Mouse (Mus musculus): ENCODE data around the gene Dab1. TPM values are rescaled to one million over a fixed set of nuclear protein-coding genes. Genes with fewer than 3 reads are reported as not detected.

Dab1 gene
- total and polyA plus RNA-seq, 2 experiments, result 0.02 to 0.09 TPM

DNA sequence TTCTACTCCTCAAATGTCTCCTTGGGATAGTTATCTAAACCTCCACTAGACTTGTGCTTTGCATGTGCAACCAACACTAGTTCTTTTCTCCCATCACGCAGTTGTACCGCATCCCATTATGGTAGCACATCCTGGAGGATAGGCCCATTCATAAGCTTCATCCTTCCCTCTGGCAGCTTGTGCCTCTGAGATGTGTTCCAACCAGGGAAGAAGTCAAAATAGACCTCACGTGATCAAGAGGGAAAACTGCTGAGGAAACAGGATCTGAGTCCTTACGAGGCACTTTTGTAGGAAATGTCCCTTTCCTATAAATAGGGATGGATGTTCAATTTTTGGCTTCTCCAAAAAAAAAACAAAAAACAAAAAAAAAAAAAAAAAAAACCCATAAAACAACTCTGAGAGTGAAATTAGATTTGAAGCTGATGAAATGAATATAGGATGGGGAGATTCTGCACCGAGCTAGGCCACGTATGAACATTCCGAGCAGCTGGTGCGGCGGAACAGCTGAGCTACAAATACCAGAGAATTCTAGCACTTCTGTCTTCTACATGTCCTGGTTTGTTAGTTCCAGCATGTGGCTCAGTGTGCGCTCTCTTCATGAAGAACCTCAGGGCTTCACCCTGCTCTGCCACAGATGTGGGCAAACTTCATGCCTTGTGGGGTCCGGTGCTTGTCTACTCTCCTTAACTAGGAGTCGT is 802.0 kb downstream of the Dab1 start:
- no peak overlapping the region for H3K27ac ChIP-seq (replicated peaks; ENCODE audit: insufficient read depth, low read depth, low read length)
- no peaks in the 10 kb centered on the region for H3K4me1 ChIP-seq (ENCODE audit: control insufficient read depth, insufficient read depth, low read length)
- WGBS, result 92% methylated on average over 12 of the region's 12 CpGs
- no peaks in the 10 kb centered on the region for H3K27me3 ChIP-seq (ENCODE audit: control insufficient read depth, insufficient read depth, low read length)
- no peaks in the 10 kb centered on the region for H3K36me3 ChIP-seq (ENCODE audit: control insufficient read depth, insufficient read depth, low read length)
- no peak for TF ChIP-seq POLR2A (IDR thresholded peaks at IDR 0.05; ENCODE audit: extremely low read depth, insufficient read depth, low read length)
- no peak for TF ChIP-seq CTCF (IDR thresholded peaks at IDR 0.05; ENCODE audit: low read depth, low read length)
- H3K4me3 ChIP-seq (ENCODE audit: insufficient read depth, low read depth, low read length), result no peak overlapping the region
- H3K79me2 ChIP-seq (ENCODE audit: control insufficient read depth, insufficient read depth, low read length), result no peaks in the 10 kb centered on the region
- DNase-seq (ENCODE audit: extremely low read depth, low read depth, low spot score), result no peak
- H3K9ac ChIP-seq (ENCODE audit: low read depth, low read length), result no peak overlapping the region

DNA sequence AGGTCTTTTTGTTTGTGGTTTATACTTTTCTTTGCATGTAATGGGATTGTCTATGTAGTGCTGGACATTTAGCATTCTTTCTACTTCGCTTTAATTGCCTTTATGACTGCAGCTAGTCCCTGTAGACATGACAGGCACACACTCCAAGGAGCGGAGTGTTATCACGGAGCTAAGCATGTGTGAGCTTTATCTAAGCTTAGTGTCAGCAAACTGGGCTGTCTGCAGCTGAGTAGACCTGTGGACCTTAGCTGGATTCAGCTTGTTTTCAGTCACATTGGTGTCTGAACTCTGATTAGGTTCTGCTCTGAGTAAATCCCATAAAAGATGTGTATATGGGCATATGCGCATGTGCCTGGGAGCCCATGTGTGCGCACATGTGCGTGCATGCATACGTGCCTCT is 810.0 kb downstream of the Dab1 start:
- no peaks in the 10 kb centered on the region for H3K36me3 ChIP-seq (ENCODE audit: control insufficient read depth, insufficient read depth, low read length)
- TF ChIP-seq CTCF (IDR thresholded peaks at IDR 0.05; ENCODE audit: low read depth, low read length) (no peak), POLR2A (IDR thresholded peaks at IDR 0.05; ENCODE audit: extremely low read depth, insufficient read depth, low read length) (no peak)
- 85% methylated on average over 7 of the region's 7 CpGs for WGBS
- H3K27me3 ChIP-seq (ENCODE audit: control insufficient read depth, insufficient read depth, low read length), result no peaks in the 10 kb centered on the region
- DNase-seq (ENCODE audit: extremely low read depth, low read depth, low spot score), result no peak
- H3K9ac ChIP-seq (ENCODE audit: low read depth, low read length), result no peak overlapping the region
- no peak overlapping the region for H3K27ac ChIP-seq (replicated peaks; ENCODE audit: insufficient read depth, low read depth, low read length)
- no peaks in the 10 kb centered on the region for H3K79me2 ChIP-seq (ENCODE audit: control insufficient read depth, insufficient read depth, low read length)
- no peak overlapping the region for H3K4me3 ChIP-seq (ENCODE audit: insufficient read depth, low read depth, low read length)
- H3K4me1 ChIP-seq (ENCODE audit: control insufficient read depth, insufficient read depth, low read length), result no peaks in the 10 kb centered on the region

DNA sequence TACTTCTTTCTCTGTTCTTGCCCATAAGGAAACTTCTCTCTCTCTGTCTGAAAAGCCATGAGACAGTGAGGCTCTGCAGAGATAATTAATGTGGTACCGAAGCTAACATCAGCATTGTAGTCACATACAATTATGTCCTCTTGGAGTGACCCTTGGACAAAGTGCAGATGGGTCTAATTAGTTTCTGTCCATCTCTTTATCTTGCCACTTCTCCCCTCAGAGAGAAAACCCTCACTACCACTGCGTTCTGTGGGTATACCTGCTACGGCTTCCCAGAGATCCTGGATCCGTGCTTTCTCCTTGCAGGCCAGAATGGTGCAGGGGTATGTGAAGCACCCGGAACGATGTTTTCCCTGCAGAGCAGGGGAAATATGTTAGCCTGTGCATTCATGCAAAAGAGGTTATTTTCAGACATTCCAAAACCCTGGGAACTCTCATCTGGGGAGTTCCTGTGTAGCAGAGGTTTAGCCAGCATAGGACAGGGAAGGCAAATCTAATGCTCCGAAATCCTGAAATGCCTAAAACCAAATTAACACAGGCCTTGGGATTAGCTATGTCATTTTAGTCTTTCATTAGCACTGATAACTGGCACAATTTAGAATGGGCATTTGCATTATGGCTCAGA is 812.2 kb downstream of the Dab1 start:
- Histone ChIP-seq H3K36me3 (ENCODE audit: control insufficient read depth, insufficient read depth, low read length) (no peaks in the 10 kb centered on the region), H3K27me3 (ENCODE audit: control insufficient read depth, insufficient read depth, low read length) (no peaks in the 10 kb centered on the region), H3K4me1 (ENCODE audit: control insufficient read depth, insufficient read depth, low read length) (no peaks in the 10 kb centered on the region), H3K27ac (replicated peaks; ENCODE audit: insufficient read depth, low read depth, low read length) (no peak overlapping the region), H3K9ac (ENCODE audit: low read depth, low read length) (no peak overlapping the region), H3K79me2 (ENCODE audit: control insufficient read depth, insufficient read depth, low read length) (no peaks in the 10 kb centered on the region), H3K4me3 (ENCODE audit: insufficient read depth, low read depth, low read length) (no peak overlapping the region)
- no peak for TF ChIP-seq POLR2A (IDR thresholded peaks at IDR 0.05; ENCODE audit: extremely low read depth, insufficient read depth, low read length)
- TF ChIP-seq CTCF (IDR thresholded peaks at IDR 0.05; ENCODE audit: low read depth, low read length), result no peak
- 84% methylated on average over 7 of the region's 7 CpGs for WGBS
- DNase-seq (ENCODE audit: extremely low read depth, low read depth, low spot score), result no peak

DNA sequence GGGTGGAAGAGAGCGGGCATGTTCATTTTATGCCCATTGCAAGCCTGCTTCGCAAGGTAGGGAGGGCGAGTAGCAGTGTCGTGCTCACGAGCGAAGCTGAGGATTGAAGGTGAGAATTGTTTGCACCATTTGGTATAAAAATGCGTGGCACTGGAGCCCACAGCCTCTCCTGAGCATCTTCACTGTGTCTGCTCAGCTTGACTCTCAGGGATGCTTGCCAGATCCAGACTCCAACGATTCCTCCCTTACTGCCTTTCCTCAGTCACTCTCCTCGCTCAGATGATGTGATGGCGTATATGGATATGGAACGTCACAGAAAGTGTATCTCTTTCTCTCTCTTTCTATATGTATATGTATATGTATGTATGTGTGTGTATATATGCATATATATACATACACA is 813.0 kb downstream of the Dab1 start:
- TF ChIP-seq CTCF (IDR thresholded peaks at IDR 0.05; ENCODE audit: low read depth, low read length), result no peak
- no peak for TF ChIP-seq POLR2A (IDR thresholded peaks at IDR 0.05; ENCODE audit: extremely low read depth, insufficient read depth, low read length)
- Histone ChIP-seq H3K79me2 (ENCODE audit: control insufficient read depth, insufficient read depth, low read length) (no peaks in the 10 kb centered on the region), H3K9ac (ENCODE audit: low read depth, low read length) (no peak overlapping the region), H3K4me1 (ENCODE audit: control insufficient read depth, insufficient read depth, low read length) (no peaks in the 10 kb centered on the region), H3K27ac (replicated peaks; ENCODE audit: insufficient read depth, low read depth, low read length) (no peak overlapping the region), H3K27me3 (ENCODE audit: control insufficient read depth, insufficient read depth, low read length) (no peaks in the 10 kb centered on the region), H3K36me3 (ENCODE audit: control insufficient read depth, insufficient read depth, low read length) (no peaks in the 10 kb centered on the region), H3K4me3 (ENCODE audit: insufficient read depth, low read depth, low read length) (no peak overlapping the region)
- DNase-seq (ENCODE audit: extremely low read depth, low read depth, low spot score), result no peak
- 89% methylated on average over 11 of the region's 11 CpGs for WGBS

DNA sequence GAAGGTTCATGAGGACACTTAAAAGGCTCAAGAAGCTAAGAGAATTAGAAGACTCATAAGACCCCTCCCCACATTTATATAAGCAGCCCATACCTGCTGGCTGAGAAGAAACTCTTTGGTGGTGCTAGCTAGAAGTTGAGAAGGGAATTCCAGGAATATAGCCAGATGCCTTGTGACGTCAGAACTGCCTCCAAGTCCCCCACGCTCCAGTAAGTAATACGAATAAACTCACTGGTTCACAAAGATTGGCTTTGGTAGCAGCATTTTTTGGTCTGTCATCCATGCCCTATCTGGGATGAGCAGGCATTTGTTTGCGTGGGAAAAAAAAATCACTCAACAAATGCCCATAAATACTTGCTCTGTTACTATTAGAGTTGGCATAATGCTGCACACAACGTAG is 816.6 kb downstream of the Dab1 start:
- TF ChIP-seq POLR2A (IDR thresholded peaks at IDR 0.05; ENCODE audit: extremely low read depth, insufficient read depth, low read length) (no peak), CTCF (IDR thresholded peaks at IDR 0.05; ENCODE audit: low read depth, low read length) (no peak)
- no peak for DNase-seq (ENCODE audit: extremely low read depth, low read depth, low spot score)
- H3K4me3 ChIP-seq (ENCODE audit: insufficient read depth, low read depth, low read length), result no peak overlapping the region
- no peak overlapping the region for H3K9ac ChIP-seq (ENCODE audit: low read depth, low read length)
- H3K27me3 ChIP-seq (ENCODE audit: control insufficient read depth, insufficient read depth, low read length), result no peaks in the 10 kb centered on the region
- 89% methylated on average over 5 of the region's 5 CpGs for WGBS
- no peak overlapping the region for H3K27ac ChIP-seq (replicated peaks; ENCODE audit: insufficient read depth, low read depth, low read length)
- no peaks in the 10 kb centered on the region for H3K36me3 ChIP-seq (ENCODE audit: control insufficient read depth, insufficient read depth, low read length)
- H3K4me1 ChIP-seq (ENCODE audit: control insufficient read depth, insufficient read depth, low read length), result no peaks in the 10 kb centered on the region; the same call in 1 of the 2 replicates
- no peaks in the 10 kb centered on the region for H3K79me2 ChIP-seq (ENCODE audit: control insufficient read depth, insufficient read depth, low read length)

DNA sequence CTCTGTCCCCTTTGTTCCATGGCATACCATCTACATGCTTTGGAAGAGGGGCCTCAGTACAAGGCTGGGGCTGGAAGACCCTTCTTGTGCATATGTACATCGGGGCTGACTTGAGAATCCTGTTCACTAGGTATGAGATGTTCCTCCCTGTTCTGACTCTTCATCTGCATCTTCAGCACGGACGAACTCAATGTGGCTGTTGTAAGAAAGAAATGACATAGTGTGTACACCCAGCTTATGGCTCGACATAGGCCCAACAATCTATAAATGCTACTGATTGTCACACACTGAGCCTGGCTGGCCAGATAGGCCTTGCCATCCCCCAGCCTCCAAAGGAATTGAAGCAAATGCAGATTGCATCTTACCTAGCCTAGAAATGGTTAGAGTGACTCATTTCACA is 817.3 kb downstream of the Dab1 start:
- Histone ChIP-seq H3K27me3 (ENCODE audit: control insufficient read depth, insufficient read depth, low read length) (no peaks in the 10 kb centered on the region), H3K36me3 (ENCODE audit: control insufficient read depth, insufficient read depth, low read length) (no peaks in the 10 kb centered on the region), H3K4me3 (ENCODE audit: insufficient read depth, low read depth, low read length) (no peak overlapping the region), H3K79me2 (ENCODE audit: control insufficient read depth, insufficient read depth, low read length) (no peaks in the 10 kb centered on the region), H3K4me1 (ENCODE audit: control insufficient read depth, insufficient read depth, low read length) (no peaks in the 10 kb centered on the region; the same call in 1 of the 2 replicates), H3K9ac (ENCODE audit: low read depth, low read length) (no peak overlapping the region), H3K27ac (replicated peaks; ENCODE audit: insufficient read depth, low read depth, low read length) (no peak overlapping the region)
- WGBS, result 94% methylated on average over 4 of the region's 4 CpGs
- DNase-seq (ENCODE audit: extremely low read depth, low read depth, low spot score), result no peak
- no peak for TF ChIP-seq POLR2A (IDR thresholded peaks at IDR 0.05; ENCODE audit: extremely low read depth, insufficient read depth, low read length)
- no peak for TF ChIP-seq CTCF (IDR thresholded peaks at IDR 0.05; ENCODE audit: low read depth, low read length)
